Mouse (Mus musculus) embryonic fibroblast, embryonic 13.5 days (primary cell): ENCODE results near the gene Kcnma1.

Experiments used
- CTCF ChIP-seq: IDR thresholded peaks from 2 replicates; pipeline ENCODE4 v1.5.1; 2011; ENCODE audit warnings: mild to moderate bottlenecking, control low read depth, low read length, moderate library complexity, borderline replicate concordance; ENCODE audit not compliant: insufficient read depth
- POLR2A ChIP-seq: IDR thresholded peaks from 2 replicates; pipeline ENCODE4 v1.6.1; 2011; ENCODE audit warnings: low read depth, mild to moderate bottlenecking, control low read depth, low read length, moderate library complexity

- TF ChIP-seq POLR2A (no peak), CTCF (no peak)
Measured at GRCm38 (mm10) chr14:24032201-24032600, 17.9 kb upstream of the Kcnma1 start.
